Mouse (Mus musculus): ENCODE measurements around the gene Eif4a1.

Gene Eif4a1

GRCm38 (mm10) chr11:69699595-69699994 lies 27.4 kb upstream of the Eif4a1 start:
- DNase-seq (ENCODE audit: low read depth, low spot score) = no peak

GRCm38 (mm10) chr11:69698574-69698973 lies 26.4 kb upstream of the Eif4a1 start:
- DNase-seq (ENCODE audit: low read depth, low spot score) = no peak

- DNase-seq (ENCODE audit: low read depth, low spot score) = no peak
Observed at GRCm38 (mm10) chr11:69697396-69697795, 25.2 kb upstream of the Eif4a1 start.

- DNase-seq (ENCODE audit: low read depth, low spot score) = no peak
Observed at GRCm38 (mm10) chr11:69695361-69696181, 23.3 kb upstream of the Eif4a1 start, which contains the start of the genes Tnfsf12 and Tnfsfm13. Gene Tnfsf12, minus strand, starts transcription at chr11:69695849. Gene Tnfsfm13, minus strand, starts transcription at chr11:69696098.

GRCm38 (mm10) chr11:69695046-69695360 lies 22.8 kb upstream of the Eif4a1 start:
- no peak for DNase-seq (ENCODE audit: low read depth, low spot score)

GRCm38 (mm10) chr11:69693421-69693965 lies 21.3 kb upstream of the Eif4a1 start:
- no peak for DNase-seq (ENCODE audit: low read depth, low spot score)

DNA sequence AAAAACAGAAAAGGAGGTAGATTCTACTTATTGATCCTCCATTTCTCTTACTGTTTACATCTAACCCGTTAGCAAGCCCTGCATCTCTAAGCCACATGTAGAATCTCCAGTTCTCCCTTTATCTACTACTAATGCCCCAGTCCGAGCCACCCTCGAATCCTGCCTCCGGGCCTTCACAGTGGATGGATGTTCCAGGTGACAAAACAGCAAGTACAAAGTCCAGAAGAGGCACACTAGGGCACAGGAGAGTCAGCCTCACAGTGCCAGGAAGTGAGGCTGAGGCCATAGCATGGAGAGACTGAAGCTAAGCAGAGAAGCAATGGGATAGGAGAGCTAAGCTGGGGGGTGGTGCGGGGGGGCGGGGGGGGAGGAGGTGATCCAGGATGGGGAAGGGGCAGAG lies 20.6 kb upstream of the Eif4a1 start:
- DNase-seq (ENCODE audit: low read depth, low spot score) = no peak

DNA sequence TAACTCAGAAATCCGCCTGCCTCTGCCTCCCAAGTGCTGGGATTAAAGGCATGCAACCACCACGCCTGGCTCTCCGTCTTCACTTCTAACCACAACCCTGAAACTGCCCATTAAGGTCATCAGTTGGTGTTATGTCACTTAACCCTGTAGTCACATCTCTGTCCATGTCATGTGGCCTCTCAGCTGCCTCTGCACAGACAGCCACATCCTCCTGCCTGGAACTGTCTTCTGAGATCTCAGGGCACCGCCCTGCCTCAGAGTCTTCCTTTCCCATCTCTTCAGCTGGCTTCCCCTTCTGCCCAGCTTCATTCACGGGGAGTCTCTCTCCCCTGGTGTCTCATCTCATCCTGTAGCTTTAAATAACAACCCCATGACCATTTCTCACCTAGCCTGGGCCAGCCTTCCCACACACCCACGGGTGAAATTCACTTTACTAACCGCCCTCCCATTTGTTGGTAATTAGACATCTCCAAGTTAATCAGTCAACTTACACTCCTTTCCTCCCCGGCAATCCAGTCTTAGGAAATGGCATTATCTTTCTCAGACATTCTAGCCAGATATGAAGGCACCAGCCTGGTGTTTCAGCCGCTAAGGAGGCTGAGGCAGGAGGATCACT lies 20.1 kb upstream of the Eif4a1 start:
- DNase-seq (ENCODE audit: low read depth, low spot score) = no peak

DNA sequence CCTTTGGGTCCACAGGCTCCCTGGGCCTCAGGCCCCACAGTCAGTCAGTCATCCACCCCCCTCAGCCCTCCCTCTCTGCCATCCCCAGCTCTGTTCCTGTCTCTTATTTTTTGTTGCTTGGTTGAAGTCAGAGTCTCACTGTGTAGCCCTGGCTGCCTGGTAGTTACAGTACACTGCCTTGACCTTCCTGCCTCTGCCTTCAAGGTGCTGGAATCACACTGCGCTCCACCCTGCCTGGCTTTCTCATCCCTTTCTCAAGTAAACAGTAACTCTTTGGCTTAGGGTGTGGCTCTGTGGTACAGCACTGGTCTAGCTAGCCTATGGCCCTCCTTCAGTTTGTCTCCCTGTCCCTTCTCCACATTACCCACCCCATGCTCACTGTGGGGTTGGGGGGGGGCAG lies 17.7 kb upstream of the Eif4a1 start:
- no peak for DNase-seq (ENCODE audit: low read depth, low spot score)

- no peak for DNase-seq (ENCODE audit: low read depth, low spot score)
Observed at GRCm38 (mm10) chr11:69687061-69687460, 14.8 kb upstream of the Eif4a1 start.

GRCm38 (mm10) chr11:69686377-69686776 lies 14.2 kb upstream of the Eif4a1 start:
- DNase-seq (ENCODE audit: low read depth, low spot score) = no peak

GRCm38 (mm10) chr11:69685526-69686148 lies 13.4 kb upstream of the Eif4a1 start, which contains the start of gene Tnfsf13:
Gene Tnfsf13, minus strand, starts transcription at chr11:69685784.
- no peak for DNase-seq (ENCODE audit: low read depth, low spot score)

DNA sequence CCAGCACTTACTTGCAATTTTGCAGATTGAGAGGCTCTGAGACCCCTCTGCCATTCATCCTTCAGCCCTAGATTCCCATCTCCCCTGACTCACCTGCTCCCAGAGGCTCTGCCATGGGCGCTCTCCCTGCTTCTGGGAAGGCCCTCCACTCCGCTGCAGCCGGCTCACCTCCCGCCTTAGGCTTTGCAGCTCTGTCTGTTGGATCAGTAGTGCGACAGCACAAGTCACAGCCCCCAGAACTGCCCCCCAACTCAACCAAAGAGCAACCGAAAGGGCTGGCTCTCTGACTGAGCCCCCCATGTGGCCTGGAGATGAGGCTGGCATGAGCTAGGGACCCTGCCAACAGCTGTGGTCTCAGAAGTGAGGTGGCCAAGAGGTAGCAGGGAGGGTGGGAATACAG lies 12.7 kb upstream of the Eif4a1 start:
- DNase-seq (ENCODE audit: low read depth, low spot score) = no peak

DNA sequence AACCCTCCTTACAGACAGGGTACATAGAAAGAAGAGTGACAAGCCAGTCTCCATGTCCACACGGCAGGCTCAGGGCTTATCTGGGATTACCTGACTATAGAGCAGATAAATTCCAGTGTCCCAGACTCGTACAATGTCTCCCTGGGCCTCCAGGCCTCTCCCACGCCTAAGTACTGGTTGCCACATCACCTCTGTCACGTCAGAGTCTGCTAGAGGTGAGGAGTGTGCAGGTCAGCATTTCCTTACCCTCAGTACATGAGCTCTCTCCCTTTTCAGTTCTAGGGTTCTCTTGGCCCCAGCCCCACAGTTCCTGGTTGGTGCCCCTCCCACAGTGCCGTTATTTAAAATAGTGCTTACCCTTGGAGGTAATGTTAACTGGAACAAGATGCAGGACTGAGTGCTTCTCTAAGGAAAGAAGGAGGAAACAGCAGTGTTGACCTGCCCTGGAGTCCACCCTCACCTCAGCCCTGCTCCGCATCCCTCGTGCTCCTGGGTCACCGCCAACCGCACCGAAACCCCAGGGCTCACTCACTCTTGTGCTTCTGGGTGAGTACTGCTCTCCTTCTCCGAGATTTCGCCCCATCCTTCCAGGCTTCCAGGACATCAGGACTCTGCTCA lies 12.0 kb upstream of the Eif4a1 start:
- no peak for DNase-seq (ENCODE audit: low read depth, low spot score)

- DNase-seq (ENCODE audit: low read depth, low spot score) = no peak
Observed at GRCm38 (mm10) chr11:69683576-69683975, 11.4 kb upstream of the Eif4a1 start.

DNA sequence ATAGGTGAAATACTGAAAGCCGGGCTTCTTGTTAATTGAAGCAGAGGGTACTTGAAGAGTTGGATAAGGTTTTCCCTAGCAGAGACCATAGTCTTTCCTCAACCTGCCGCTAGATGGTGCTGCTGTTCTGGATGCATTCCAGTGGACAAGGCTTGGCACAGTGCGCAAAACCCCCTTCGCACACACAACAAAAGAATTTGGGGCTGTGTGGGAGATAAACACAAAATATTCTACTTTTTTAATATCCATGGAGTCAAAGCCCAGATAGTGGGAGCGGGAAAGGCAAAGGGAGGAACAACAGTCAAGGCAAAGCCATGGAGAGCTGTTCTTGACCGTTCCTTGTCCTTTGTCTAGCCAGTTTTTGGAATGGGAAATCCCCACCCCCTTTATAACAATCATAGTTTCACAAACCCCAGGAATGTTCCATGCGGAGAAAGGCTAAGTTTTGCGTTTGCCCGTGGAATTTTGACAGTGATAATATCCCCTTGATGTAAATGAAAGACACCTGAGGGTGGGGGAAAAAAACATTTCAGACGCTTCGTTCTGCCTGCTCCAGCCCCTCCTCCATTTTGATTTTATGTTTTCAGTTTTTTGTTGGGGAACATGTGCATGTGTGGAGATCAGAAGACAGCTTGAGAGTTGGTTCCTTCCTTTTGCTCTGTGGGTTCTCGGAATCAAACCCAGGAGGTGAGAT lies 10.8 kb upstream of the Eif4a1 start:
- DNase-seq (ENCODE audit: low read depth, low spot score) = peak; percentile 77

DNA sequence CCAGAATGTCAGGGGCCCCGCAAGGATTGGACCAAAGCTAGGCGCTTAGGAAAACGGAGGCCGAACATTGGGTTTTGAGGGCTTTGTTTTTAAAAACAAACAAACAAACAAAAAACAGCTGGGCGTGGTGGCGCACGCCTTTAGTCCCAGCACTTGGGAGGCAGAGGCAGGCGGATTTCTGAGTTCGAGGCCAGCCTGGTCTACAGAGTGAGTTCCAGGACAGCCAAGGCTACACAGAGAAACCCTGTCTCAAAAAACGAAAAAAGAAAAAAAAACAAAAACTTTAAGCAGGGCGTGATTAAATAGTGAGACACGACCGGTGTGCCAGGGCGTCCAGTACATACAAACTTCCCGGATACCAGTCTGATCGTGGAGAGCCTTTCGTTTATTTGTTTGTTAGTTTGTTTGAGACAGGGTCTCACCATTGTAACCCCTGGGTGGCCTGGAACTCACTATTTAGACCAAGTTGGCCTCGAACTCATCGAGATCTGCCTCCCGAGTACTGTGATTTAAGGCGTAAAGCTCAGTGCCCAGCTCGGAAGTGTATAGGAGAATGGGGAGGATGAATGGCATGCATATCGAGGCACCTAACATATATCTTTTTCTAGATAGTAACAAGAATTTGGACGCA lies 10.1 kb upstream of the Eif4a1 start:
- no peak for DNase-seq (ENCODE audit: low read depth, low spot score)

- peak; percentile 95 for DNase-seq (ENCODE audit: low read depth, low spot score)
Observed at GRCm38 (mm10) chr11:69681314-69682208, 9.3 kb upstream of the Eif4a1 start, which contains the start of gene Senp3. Gene Senp3, minus strand, starts transcription at chr11:69682084.

DNA sequence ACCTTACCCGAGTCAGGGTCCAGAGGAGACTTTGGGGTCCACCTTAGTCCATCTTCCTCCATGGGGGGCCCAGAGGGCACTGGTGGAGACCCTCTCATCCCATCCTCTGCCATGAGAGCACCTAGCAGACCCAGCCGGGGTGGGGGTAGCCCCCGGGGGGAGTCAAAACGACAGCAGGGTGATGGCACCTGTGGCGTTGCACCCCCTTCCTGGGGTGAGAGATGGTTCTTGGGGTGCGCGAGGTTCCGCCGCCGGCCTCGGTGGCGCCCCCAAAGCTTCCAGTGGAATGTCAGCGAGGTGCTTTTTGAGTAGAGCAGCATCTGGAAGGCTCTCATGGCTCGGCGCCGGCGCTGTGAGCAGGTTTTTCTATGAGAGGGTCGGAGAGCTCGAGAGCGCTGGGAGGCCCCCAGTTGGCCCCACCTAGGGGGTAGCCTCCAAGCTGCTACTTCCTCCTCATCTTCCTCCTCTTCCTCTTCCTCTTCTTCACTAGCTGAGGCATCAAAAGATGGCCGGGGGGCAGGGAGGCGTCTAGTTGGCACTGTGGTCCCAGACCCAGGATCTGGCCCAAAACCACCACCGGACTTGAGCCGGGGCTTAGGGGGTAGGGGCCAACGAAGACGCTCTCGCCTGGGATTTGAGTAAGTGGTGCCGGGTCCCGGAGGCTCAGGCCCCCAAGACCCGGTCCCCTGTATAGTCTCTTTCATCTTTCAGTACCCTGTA lies 8.1 kb upstream of the Eif4a1 start:
- no peak for DNase-seq (ENCODE audit: low read depth, low spot score)

All from brain, embryonic 18.5 days (tissue).